Mouse (Mus musculus): Measurements from ENCODE around the gene Entpd3. TPM values are rescaled to one million over a fixed set of nuclear protein-coding genes. Genes with fewer than 3 reads are reported as not detected.

Entpd3 gene
- 0.11 TPM for polyA plus RNA-seq (2014; fragmentation: Illumina TruSeq; extraction: RNeasy Lipid Tissue Mini Kit (QIAGEN cat#74804); ENCODE audit: low replicate concordance)

GRCm38 (mm10) chr9:120539662-120540251 lies at the start of gene Entpd3:
TSS of gene Entpd3 (plus strand) at chr9:120539818.

GRCm38 (mm10) chr9:120492010-120492399 lies 47.6 kb upstream of the Entpd3 start, which contains the start of gene Eif1b:
TSS of gene Eif1b (plus strand) at chr9:120492232.

GRCm38 (mm10) chr9:120570741-120571592 lies 31.3 kb downstream of the Entpd3 start, which contains the start of gene Rpl14:
TSS of gene Rpl14 (plus strand) at chr9:120571444.

Other genes with a start within 250 kb of the Entpd3 start
- 0.67 TPM for gene Myrip, start 238.3 kb upstream of the Entpd3 start, polyA plus RNA-seq (2014; fragmentation: Illumina TruSeq; extraction: RNeasy Lipid Tissue Mini Kit (QIAGEN cat#74804); ENCODE audit: low replicate concordance)
- 29.3 TPM for gene Eif1b, start 47.6 kb upstream of the Entpd3 start, polyA plus RNA-seq (2014; fragmentation: Illumina TruSeq; extraction: RNeasy Lipid Tissue Mini Kit (QIAGEN cat#74804); ENCODE audit: low replicate concordance)
- gene Rpl14, start 31.6 kb downstream of the Entpd3 start, polyA plus RNA-seq (2014; fragmentation: Illumina TruSeq; extraction: RNeasy Lipid Tissue Mini Kit (QIAGEN cat#74804); ENCODE audit: low replicate concordance) = 349 TPM